Mouse (Mus musculus): Measurements from ENCODE around the gene Tedc1. TPM values are rescaled to one million over a fixed set of nuclear protein-coding genes. Genes with fewer than 3 reads are reported as not detected.

Tedc1 gene
- polyA plus RNA-seq, 1 experiment from 2014 or later, result 33.9 TPM

- Histone ChIP-seq H3K9me3 (no peaks in the 10 kb centered on the region), H3K36me3 (peaks cover 18% of the 10 kb centered on the region; the same call in 1 of the 2 replicates), H3K9ac (peak overlapping the region; percentile 71), H3K27me3 (peaks cover 6% of the 10 kb centered on the region), H3K4me2 (peak overlapping the region; percentile 91), H3K27ac (no peak overlapping the region), H3K4me3 (peak overlapping the region; percentile 70), H3K4me1 (peaks cover 29% of the 10 kb centered on the region)
- no peak for ATAC-seq (ENCODE audit: insufficient number of reproducible peaks, insufficient read depth, low FRiP score, low TSS enrichment, low read depth)
- 45% methylated on average over 8 of the region's 8 CpGs for WGBS
Measured at GRCm38 (mm10) chr12:113157002-113157401, 781 bp downstream of the Tedc1 start.

GRCm38 (mm10) chr12:113157521-113157920, 1.3 kb downstream of the Tedc1 start:
- Histone ChIP-seq H3K27ac (no peak overlapping the region), H3K9me3 (no peaks in the 10 kb centered on the region), H3K4me1 (peaks cover 29% of the 10 kb centered on the region), H3K4me3 (peak overlapping the region; percentile 70), H3K9ac (peak overlapping the region; percentile 71), H3K36me3 (peaks cover 22% of the 10 kb centered on the region), H3K4me2 (peak overlapping the region; percentile 91), H3K27me3 (peaks cover 1% of the 10 kb centered on the region; the same call in 1 of the 2 replicates)
- WGBS, result 88% methylated on average over 8 of the region's 8 CpGs
- no peak for ATAC-seq (ENCODE audit: insufficient number of reproducible peaks, insufficient read depth, low FRiP score, low TSS enrichment, low read depth)

- Histone ChIP-seq H3K27me3 (no peaks in the 10 kb centered on the region), H3K27ac (no peak overlapping the region), H3K36me3 (peaks cover 27% of the 10 kb centered on the region), H3K9me3 (no peaks in the 10 kb centered on the region), H3K9ac (0 out of 2 replicates have a peak overlapping the region, but pooled peaks have one; percentile 71), H3K4me3 (no peak overlapping the region), H3K4me2 (no peak overlapping the region), H3K4me1 (peaks cover 28% of the 10 kb centered on the region)
- no peak for ATAC-seq (ENCODE audit: insufficient number of reproducible peaks, insufficient read depth, low FRiP score, low TSS enrichment, low read depth)
- WGBS, result 89% methylated on average over 8 of the region's 8 CpGs
Measured at GRCm38 (mm10) chr12:113157971-113158370, 1.8 kb downstream of the Tedc1 start.

GRCm38 (mm10) chr12:113163561-113164006, 7.4 kb downstream of the Tedc1 start:
- no peak overlapping the region for H3K4me2 ChIP-seq
- no peaks in the 10 kb centered on the region for H3K27me3 ChIP-seq
- no peaks in the 10 kb centered on the region for H3K9me3 ChIP-seq
- H3K4me1 ChIP-seq, result peaks cover 20% of the 10 kb centered on the region
- ATAC-seq (ENCODE audit: insufficient number of reproducible peaks, insufficient read depth, low FRiP score, low TSS enrichment, low read depth), result no peak; the same call in 1 of the 2 replicates
- peaks cover 38% of the 10 kb centered on the region for H3K36me3 ChIP-seq
- H3K4me3 ChIP-seq, result no peak overlapping the region
- WGBS, result 24% methylated on average over 11 of the region's 11 CpGs
- peak overlapping the region; percentile 77 for H3K27ac ChIP-seq
- H3K9ac ChIP-seq, result peak overlapping the region; percentile 52; the same call in 1 of the 2 replicates

GRCm38 (mm10) chr12:113168031-113168536, 11.9 kb downstream of the Tedc1 start:
- WGBS, result 78% methylated on average over 9 of the region's 9 CpGs
- Histone ChIP-seq H3K36me3 (peaks cover 10% of the 10 kb centered on the region), H3K4me2 (no peak overlapping the region), H3K27ac (no peak overlapping the region), H3K9me3 (no peaks in the 10 kb centered on the region), H3K4me1 (peaks cover 11% of the 10 kb centered on the region), H3K27me3 (no peaks in the 10 kb centered on the region), H3K4me3 (no peak overlapping the region), H3K9ac (0 out of 2 replicates have a peak overlapping the region, but pooled peaks have one; percentile 6)
- no peak for ATAC-seq (ENCODE audit: insufficient number of reproducible peaks, insufficient read depth, low FRiP score, low TSS enrichment, low read depth)

GRCm38 (mm10) chr12:113176960-113177725, 20.9 kb downstream of the Tedc1 start:
- H3K27me3 ChIP-seq, result no peaks in the 10 kb centered on the region
- H3K4me1 ChIP-seq, result no peaks in the 10 kb centered on the region
- H3K36me3 ChIP-seq, result no peaks in the 10 kb centered on the region
- H3K9ac ChIP-seq, result no peak overlapping the region
- H3K4me2 ChIP-seq, result no peak overlapping the region
- no peak for ATAC-seq (ENCODE audit: insufficient number of reproducible peaks, insufficient read depth, low FRiP score, low TSS enrichment, low read depth)
- no peaks in the 10 kb centered on the region for H3K9me3 ChIP-seq
- WGBS, result 86% methylated on average over 18 of the region's 18 CpGs
- no peak overlapping the region for H3K4me3 ChIP-seq
- H3K27ac ChIP-seq, result no peak overlapping the region

GRCm38 (mm10) chr12:113181020-113181419, 24.8 kb downstream of the Tedc1 start:
- Histone ChIP-seq H3K27ac (no peak overlapping the region), H3K36me3 (no peaks in the 10 kb centered on the region), H3K4me1 (peaks cover 7% of the 10 kb centered on the region; the same call in 1 of the 2 replicates), H3K4me2 (no peak overlapping the region), H3K9ac (no peak overlapping the region), H3K4me3 (no peak overlapping the region), H3K9me3 (no peaks in the 10 kb centered on the region), H3K27me3 (peaks cover 17% of the 10 kb centered on the region)
- 48% methylated on average over 4 of the region's 4 CpGs for WGBS
- no peak for ATAC-seq (ENCODE audit: insufficient number of reproducible peaks, insufficient read depth, low FRiP score, low TSS enrichment, low read depth)

GRCm38 (mm10) chr12:113184945-113185344, 28.7 kb downstream of the Tedc1 start:
- ATAC-seq (ENCODE audit: insufficient number of reproducible peaks, insufficient read depth, low FRiP score, low TSS enrichment, low read depth), result no peak
- WGBS, result 62% methylated on average over 5 of the region's 5 CpGs
- H3K4me2 ChIP-seq, result peak overlapping the region; percentile 85; the same call in 1 of the 2 replicates
- no peaks in the 10 kb centered on the region for H3K9me3 ChIP-seq
- no peak overlapping the region for H3K27ac ChIP-seq
- H3K4me1 ChIP-seq, result peaks cover 28% of the 10 kb centered on the region
- no peak overlapping the region for H3K9ac ChIP-seq
- H3K36me3 ChIP-seq, result peaks cover 19% of the 10 kb centered on the region
- H3K27me3 ChIP-seq, result peaks cover 38% of the 10 kb centered on the region
- 0 out of 2 replicates have a peak overlapping the region, but pooled peaks have one; percentile 74 for H3K4me3 ChIP-seq

- Histone ChIP-seq H3K36me3 (peaks cover 26% of the 10 kb centered on the region), H3K9me3 (no peaks in the 10 kb centered on the region), H3K4me1 (peaks cover 28% of the 10 kb centered on the region), H3K4me2 (peak within 1 kb of the TSS; percentile 85), H3K4me3 (peak within 1 kb of the TSS; percentile 74), H3K27me3 (peaks cover 38% of the 10 kb centered on the region), H3K9ac (peak within 1 kb of the TSS; percentile 80), H3K27ac (no peak within 1 kb of the TSS)
- WGBS, result 2% methylated on average over 62 of the region's 63 CpGs
- no peak for ATAC-seq (ENCODE audit: insufficient number of reproducible peaks, insufficient read depth, low FRiP score, low TSS enrichment, low read depth)
Measured at GRCm38 (mm10) chr12:113185442-113186291, 29.4 kb downstream of the Tedc1 start, which contains the start of gene Tmem121. TSS of gene Tmem121 (plus strand) at chr12:113185930.

GRCm38 (mm10) chr12:113186326-113187010, 30.2 kb downstream of the Tedc1 start:
- no peak for ATAC-seq (ENCODE audit: insufficient number of reproducible peaks, insufficient read depth, low FRiP score, low TSS enrichment, low read depth)
- peaks cover 38% of the 10 kb centered on the region for H3K27me3 ChIP-seq

GRCm38 (mm10) chr12:113187011-113187375, 30.8 kb downstream of the Tedc1 start:
- no peak overlapping the region for H3K27ac ChIP-seq
- H3K4me2 ChIP-seq, result peak overlapping the region; percentile 85
- no peak for ATAC-seq (ENCODE audit: insufficient number of reproducible peaks, insufficient read depth, low FRiP score, low TSS enrichment, low read depth)
- H3K36me3 ChIP-seq, result peaks cover 33% of the 10 kb centered on the region
- H3K9me3 ChIP-seq, result no peaks in the 10 kb centered on the region
- peaks cover 38% of the 10 kb centered on the region for H3K27me3 ChIP-seq
- peak overlapping the region; percentile 64 for H3K9ac ChIP-seq
- 45% methylated on average over 4 of the region's 4 CpGs for WGBS
- peaks cover 28% of the 10 kb centered on the region for H3K4me1 ChIP-seq
- H3K4me3 ChIP-seq, result peak overlapping the region; percentile 74

More at GRCm38 (mm10) chr12:113186326-113187010, 30.2 kb downstream of the Tedc1 start:
- 40% methylated on average over 12 of the region's 12 CpGs for WGBS
- H3K9ac ChIP-seq, result peak overlapping the region; percentile 80
- peak overlapping the region; percentile 74 for H3K4me3 ChIP-seq
- no peak overlapping the region for H3K27ac ChIP-seq
- no peaks in the 10 kb centered on the region for H3K9me3 ChIP-seq
- H3K4me2 ChIP-seq, result peak overlapping the region; percentile 85
- peaks cover 32% of the 10 kb centered on the region for H3K36me3 ChIP-seq
- H3K4me1 ChIP-seq, result peaks cover 28% of the 10 kb centered on the region
